Mouse (Mus musculus) liver, embryonic 15.5 days (tissue): ENCODE results near the gene Polr3gl. TPM values are rescaled to one million over a fixed set of nuclear protein-coding genes. Genes with fewer than 3 reads are reported as not detected.
"Not testable (repeated sequence)": the region's sequence is repeated elsewhere in the genome, so short reads cannot be mapped to it uniquely, and the experiment has no call there.

Source experiments
- ATAC-seq: fragments of 200-750 bp; cut with Nextera tagmentation; 2 replicates; pipeline ENCODE4 v1.8.0; 2017; ENCODE audit warnings: moderate number of reproducible peaks, mild to moderate bottlenecking, moderate library complexity; ENCODE audit not compliant: insufficient read depth
- H3K27ac ChIP-seq: fragments of 300-500 bp; sonication (generic); replicated peaks from 2 replicates; pipeline ENCODE4 v1.5.1; 2015; ENCODE audit warnings: mild to moderate bottlenecking, inconsistent platforms
- H3K27me3 ChIP-seq: fragments of 300-500 bp; sonication (generic); 2 replicates; pipeline ENCODE4 v1.6.1; 2015; ENCODE audit warnings: mild to moderate bottlenecking, inconsistent platforms
- H3K36me3 ChIP-seq: fragments of 300-500 bp; sonication (generic); replicated peaks from 2 replicates; pipeline ENCODE4 v1.6.1; 2015; ENCODE audit warnings: moderate library complexity, mild to moderate bottlenecking, inconsistent platforms
- H3K4me1 ChIP-seq: fragments of 300-500 bp; sonication (generic); replicated peaks from 2 replicates; pipeline ENCODE4 v1.6.1; 2015; ENCODE audit warnings: inconsistent platforms
- H3K4me2 ChIP-seq: fragments of 300-500 bp; sonication (generic); 2 replicates; pipeline ENCODE4 v1.6.1; 2015; ENCODE audit warnings: moderate library complexity, mild to moderate bottlenecking, inconsistent platforms
- H3K4me3 ChIP-seq: fragments of 300-500 bp; sonication (generic); replicated peaks from 2 replicates; pipeline ENCODE4 v1.5.1; 2015; ENCODE audit warnings: mild to moderate bottlenecking, inconsistent platforms
- H3K9ac ChIP-seq: fragments of 300-500 bp; sonication (generic); 2 replicates; pipeline ENCODE4 v1.6.1; 2015; ENCODE audit warnings: moderate library complexity, mild to moderate bottlenecking, inconsistent platforms
- H3K9me3 ChIP-seq: fragments of 300-500 bp; sonication (generic); replicated peaks from 2 replicates; pipeline ENCODE4 v1.6.1; 2016; ENCODE audit warnings: inconsistent platforms
- WGBS: fragments of 180-500 bp; shearing (Covaris S2); methylation state at CpG from one replicate; pipeline ENCODE4 v1.1.7; 2015; ENCODE audit warnings: mixed read lengths; ENCODE audit not compliant: insufficient replicate concordance; 5-methylcytosine and 5-hydroxymethylcytosine counted together
- polyA plus RNA-seq: library from polyadenylated mRNA; unstranded; fragments of >200 nt; fragmentation: Nextera tagmentation; extraction: Ambion mirVana; gene quantifications from 2 replicates; pipeline ENCODE4 v1.2.1, GENCODE M21; 2015

Polr3gl gene
- polyA plus RNA-seq, 1 experiment from 2014 or later, result 10.9 TPM

- H3K27me3 ChIP-seq, result peaks cover 26% of the 10 kb centered on the region
- peaks cover 4% of the 10 kb centered on the region; the same call in 1 of the 2 replicates for H3K4me1 ChIP-seq
- no peak overlapping the region for H3K4me3 ChIP-seq
- H3K9ac ChIP-seq, result no peak overlapping the region
- no peaks in the 10 kb centered on the region for H3K36me3 ChIP-seq
- no peak overlapping the region for H3K27ac ChIP-seq
- H3K9me3 ChIP-seq, result no peaks in the 10 kb centered on the region
- 57% methylated on average over 4 of the region's 4 CpGs for WGBS
- ATAC-seq, result no peak
- no peak overlapping the region for H3K4me2 ChIP-seq
Observed at GRCm38 (mm10) chr3:96606618-96607017, 12.6 kb upstream of the Polr3gl start.

- not testable (repeated sequence) for H3K4me2 ChIP-seq, H3K9me3 ChIP-seq, H3K9ac ChIP-seq, ATAC-seq, H3K36me3 ChIP-seq, H3K4me3 ChIP-seq, H3K27ac ChIP-seq
- WGBS, result 75% methylated on average over 4 of the region's 4 CpGs
- Histone ChIP-seq H3K27me3 (peaks cover 32% of the 10 kb centered on the region), H3K4me1 (peaks cover 10% of the 10 kb centered on the region)
Observed at GRCm38 (mm10) chr3:96606007-96606406, 12.0 kb upstream of the Polr3gl start.

- Histone ChIP-seq H3K4me1 (peaks cover 21% of the 10 kb centered on the region), H3K27me3 (peaks cover 59% of the 10 kb centered on the region), H3K4me3 (no peak overlapping the region), H3K4me2 (no peak overlapping the region), H3K36me3 (no peaks in the 10 kb centered on the region), H3K27ac (no peak overlapping the region), H3K9ac (no peak overlapping the region), H3K9me3 (no peaks in the 10 kb centered on the region)
- WGBS, result 62% methylated on average over 5 of the region's 5 CpGs
- no peak for ATAC-seq
Observed at GRCm38 (mm10) chr3:96603311-96603710, 9.3 kb upstream of the Polr3gl start.

- Histone ChIP-seq H3K9ac (no peak overlapping the region), H3K27ac (no peak overlapping the region), H3K4me3 (no peak overlapping the region), H3K4me1 (peaks cover 27% of the 10 kb centered on the region), H3K36me3 (no peaks in the 10 kb centered on the region), H3K27me3 (peaks cover 65% of the 10 kb centered on the region), H3K4me2 (peak overlapping the region; percentile 85), H3K9me3 (no peaks in the 10 kb centered on the region)
- no peak for ATAC-seq
- 44% methylated on average over 5 of the region's 5 CpGs for WGBS
Observed at GRCm38 (mm10) chr3:96602704-96603084, 8.7 kb upstream of the Polr3gl start.

- H3K27ac ChIP-seq, result no peak overlapping the region
- peaks cover 33% of the 10 kb centered on the region for H3K4me1 ChIP-seq
- H3K9ac ChIP-seq, result no peak overlapping the region
- WGBS, result 42% methylated on average over 10 of the region's 10 CpGs
- ATAC-seq, result no peak
- no peaks in the 10 kb centered on the region for H3K36me3 ChIP-seq
- peak overlapping the region; percentile 64 for H3K4me3 ChIP-seq
- peaks cover 71% of the 10 kb centered on the region for H3K27me3 ChIP-seq
- no peaks in the 10 kb centered on the region for H3K9me3 ChIP-seq
- peak overlapping the region; percentile 85 for H3K4me2 ChIP-seq
Observed at GRCm38 (mm10) chr3:96601941-96602703, 8.1 kb upstream of the Polr3gl start.

GRCm38 (mm10) chr3:96601251-96601787, 7.3 kb upstream of the Polr3gl start:
- peak; percentile 55 for ATAC-seq
- H3K4me3 ChIP-seq, result peak overlapping the region; percentile 64
- H3K4me1 ChIP-seq, result peaks cover 41% of the 10 kb centered on the region
- H3K27me3 ChIP-seq, result peaks cover 79% of the 10 kb centered on the region
- H3K4me2 ChIP-seq, result peak overlapping the region; percentile 85
- no peaks in the 10 kb centered on the region for H3K9me3 ChIP-seq
- WGBS, result 1% methylated on average over 38 of the region's 40 CpGs
- peak overlapping the region; percentile 51; the same call in 1 of the 2 replicates for H3K27ac ChIP-seq
- peak overlapping the region; percentile 52; the same call in 1 of the 2 replicates for H3K9ac ChIP-seq
- no peaks in the 10 kb centered on the region for H3K36me3 ChIP-seq

- Histone ChIP-seq H3K4me1 (peaks cover 43% of the 10 kb centered on the region), H3K27ac (peak within 1 kb of the TSS; percentile 51; the same call in 1 of the 2 replicates), H3K27me3 (peaks cover 85% of the 10 kb centered on the region), H3K4me2 (peak within 1 kb of the TSS; percentile 85), H3K9ac (peak within 1 kb of the TSS; percentile 52; the same call in 1 of the 2 replicates), H3K9me3 (no peaks in the 10 kb centered on the region), H3K4me3 (peak within 1 kb of the TSS; percentile 64), H3K36me3 (no peaks in the 10 kb centered on the region)
- peak; percentile 87 for ATAC-seq
- WGBS, result 2% methylated on average over 27 of the region's 27 CpGs
Observed at GRCm38 (mm10) chr3:96600639-96601250, 6.8 kb upstream of the Polr3gl start, which contains the start of gene Lix1l. Gene Lix1l, plus strand, starts transcription at chr3:96601149.

GRCm38 (mm10) chr3:96599411-96599810, 5.4 kb upstream of the Polr3gl start:
- Histone ChIP-seq H3K4me2 (no peak overlapping the region), H3K4me1 (peaks cover 43% of the 10 kb centered on the region), H3K27me3 (peaks cover 95% of the 10 kb centered on the region), H3K36me3 (no peaks in the 10 kb centered on the region), H3K27ac (no peak overlapping the region), H3K9ac (no peak overlapping the region), H3K4me3 (no peak overlapping the region), H3K9me3 (no peaks in the 10 kb centered on the region)
- no peak for ATAC-seq
- 65% methylated on average over 3 of the region's 3 CpGs for WGBS

GRCm38 (mm10) chr3:96599069-96599393, 5.0 kb upstream of the Polr3gl start:
- WGBS, result 45% methylated on average over 8 of the region's 8 CpGs
- no peaks in the 10 kb centered on the region for H3K9me3 ChIP-seq
- H3K9ac ChIP-seq, result no peak overlapping the region
- H3K4me3 ChIP-seq, result no peak overlapping the region
- H3K27me3 ChIP-seq, result peaks cover 94% of the 10 kb centered on the region
- ATAC-seq, result no peak
- H3K4me2 ChIP-seq, result no peak overlapping the region
- H3K36me3 ChIP-seq, result no peaks in the 10 kb centered on the region
- no peak overlapping the region for H3K27ac ChIP-seq
- H3K4me1 ChIP-seq, result peaks cover 46% of the 10 kb centered on the region

GRCm38 (mm10) chr3:96598156-96599068, 4.4 kb upstream of the Polr3gl start:
- H3K4me3 ChIP-seq, result peak overlapping the region; percentile 40
- peaks cover 88% of the 10 kb centered on the region for H3K27me3 ChIP-seq
- peak overlapping the region; percentile 64 for H3K4me2 ChIP-seq
- H3K9me3 ChIP-seq, result no peaks in the 10 kb centered on the region
- no peak overlapping the region for H3K9ac ChIP-seq
- no peaks in the 10 kb centered on the region for H3K36me3 ChIP-seq
- WGBS, result 3% methylated on average over 54 of the region's 54 CpGs
- peaks cover 46% of the 10 kb centered on the region for H3K4me1 ChIP-seq
- no peak for ATAC-seq
- no peak overlapping the region for H3K27ac ChIP-seq
